Mouse (Mus musculus) gastrocnemius, postnatal 14 days (tissue): ENCODE measurements at regions not wholly inside any gene's neighbourhood (a gene's known extent, or its start where the extent isn't known, plus 50 kb on each side); places are given as distances from the start of the nearest gene placed in this dataset.
A peak's percentile ranks its signal among the peaks of the same experiment; 100 is the strongest.
"Not testable (repeated sequence)": the region's sequence is repeated elsewhere in the genome, so short reads cannot be mapped to it uniquely, and the experiment has no call there.

Experiments used
- DNase-seq: peaks from one replicate; pipeline ENCODE4 v3.0.0; 2021; ENCODE audit warnings: mixed read lengths
- intact Hi-C: fragments of 180-260 bp; cut with DNase I; formaldehyde crosslinking; loops from one replicate; pipeline ENCODE4 v1.15.1; 2025; ENCODE audit warnings: low total_unique reads

GRCm38 (mm10) chr3:98968811-98969210 lies 75.8 kb upstream of the Hao2 start:
- intact Hi-C loops = no loop called here
- no peak for DNase-seq

GRCm38 (mm10) chr3:98975777-98976176 lies 82.7 kb upstream of the Hao2 start:
- DNase-seq = no peak
- intact Hi-C loops = no loop called here

GRCm38 (mm10) chr3:98982787-98983186 lies 89.7 kb upstream of the Hao2 start:
- intact Hi-C loops = no loop called here
- no peak for DNase-seq

- DNase-seq = not testable (repeated sequence)
Observed at GRCm38 (mm10) chr3:98987266-98987665, 94.2 kb upstream of the Hao2 start.

GRCm38 (mm10) chr3:98990801-98991200 lies 97.8 kb upstream of the Hao2 start:
- DNase-seq = peak; percentile 27
- intact Hi-C loops = no loop called here

More at GRCm38 (mm10) chr3:98987266-98987665, 94.2 kb upstream of the Hao2 start:
- intact Hi-C loops = not testable (repeated sequence)

GRCm38 (mm10) chr3:98991276-98991675 lies 98.2 kb upstream of the Hao2 start:
- no peak for DNase-seq
- intact Hi-C loops = no loop called here

GRCm38 (mm10) chr3:98994086-98994485 lies 101.0 kb upstream of the Hao2 start:
- no peak for DNase-seq
- intact Hi-C loops = no loop called here

GRCm38 (mm10) chr3:99030636-99031035 lies 110.2 kb upstream of the Wars2 start:
- intact Hi-C loops = no loop called here
- DNase-seq = no peak

- intact Hi-C loops = no loop called here
- DNase-seq = no peak
Observed at GRCm38 (mm10) chr3:99046190-99046589, 94.7 kb upstream of the Wars2 start.

GRCm38 (mm10) chr3:99047156-99047555 lies 93.7 kb upstream of the Wars2 start:
- intact Hi-C loops = no loop called here
- no peak for DNase-seq

- no peak for DNase-seq
- intact Hi-C loops = no loop called here
Observed at GRCm38 (mm10) chr3:99049305-99049704, 91.6 kb upstream of the Wars2 start.

- DNase-seq = no peak
Observed at GRCm38 (mm10) chr3:99052176-99052575, 88.7 kb upstream of the Wars2 start.

GRCm38 (mm10) chr3:99067168-99067567 lies 73.7 kb upstream of the Wars2 start:
- intact Hi-C loops = no loop called here
- no peak for DNase-seq

More at GRCm38 (mm10) chr3:99052176-99052575, 88.7 kb upstream of the Wars2 start:
- intact Hi-C loops = no loop called here
